19 mouse cellular contexts compared by ENCODE assay signal in genomic region chr5:130363773-130364172, GRCm38 (mm10). TPM values are rescaled to one million over a fixed set of nuclear protein-coding genes. Genes with fewer than 3 reads are reported as not detected.
DNase-seq lines count a peak whose midpoint lies in the region; ATAC-seq and TF ChIP-seq lines count a peak whose summit lies in the region.
"Had no signal": no experiment of that assay in that cellular context is flagged by ENCODE, and none has a peak within 500 bp of the region (broad histone marks: within the 10 kb centered on the region; RNA-seq: fewer than 3 reads in every experiment).

No protein-coding gene starts in this region.

- H3K36me3 ChIP-seq in kidney, embryonic 15.5 days = no peaks in the 10 kb centered on the region
- no peaks in the 10 kb centered on the region for H3K36me3 ChIP-seq in MEL (ENCODE audit: control insufficient read depth in 1 of 2, insufficient read depth in 2 of 2, low read length in 2 of 2)
- no peaks in the 10 kb centered on the region for H3K36me3 ChIP-seq in limb, embryonic 10.5 days
- no peaks in the 10 kb centered on the region for H3K36me3 ChIP-seq in forebrain, embryonic 10.5 days (replicated peaks)
- H3K36me3 ChIP-seq: embryonic facial prominence, embryonic 13.5 days; limb, embryonic 12.5 days; midbrain, embryonic 15.5 days had no signal

- no peaks in the 10 kb centered on the region for H3K79me2 ChIP-seq in MEL (ENCODE audit: control insufficient read depth, insufficient read depth, low read length, poor library complexity)

- TF ChIP-seq CTCF in MEL (IDR thresholded peaks at IDR 0.05 in 2 of 3, conservative IDR thresholded peaks at IDR 0.05 in 1 of 3; ENCODE audit: control insufficient read depth in 1 of 3, insufficient read depth in 1 of 3, low read depth in 2 of 3, low read length in 3 of 3, poor library complexity in 1 of 3, severe bottlenecking in 1 of 3) = no peak

- no peak overlapping the region for H3K27ac ChIP-seq in kidney, embryonic 15.5 days
- no peak overlapping the region for H3K27ac ChIP-seq in MEL (ENCODE audit: control insufficient read depth, low read depth, low read length)
- no peak overlapping the region for H3K27ac ChIP-seq in limb, embryonic 10.5 days
- H3K27ac ChIP-seq in forebrain, embryonic 10.5 days = no peak overlapping the region
- H3K27ac ChIP-seq: embryonic facial prominence, embryonic 13.5 days; limb, embryonic 12.5 days; midbrain, embryonic 15.5 days had no signal

- H3K4me1 ChIP-seq in kidney, embryonic 15.5 days = no peaks in the 10 kb centered on the region
- H3K4me1 ChIP-seq in MEL (ENCODE audit: control insufficient read depth in 1 of 2, insufficient read depth in 2 of 2, low read length in 2 of 2) = no peaks in the 10 kb centered on the region
- H3K4me1 ChIP-seq in limb, embryonic 10.5 days = no peaks in the 10 kb centered on the region
- H3K4me1 ChIP-seq in forebrain, embryonic 10.5 days = peaks cover 13% of the 10 kb centered on the region
- H3K4me1 ChIP-seq: embryonic facial prominence, embryonic 13.5 days; limb, embryonic 12.5 days; midbrain, embryonic 15.5 days had no signal

- TF ChIP-seq RAD21 in MEL (IDR thresholded peaks at IDR 0.05; ENCODE audit: low read depth, low read length) = no peak

- TF ChIP-seq POLR2A in MEL (IDR thresholded peaks at IDR 0.05; ENCODE audit: control insufficient read depth in 1 of 2, insufficient read depth in 1 of 2, low read depth in 1 of 2, low read length in 2 of 2, poor library complexity in 1 of 2) = no peak

- 34% methylated on average over 3 of the region's 3 CpGs for WGBS in kidney, embryonic 15.5 days
- 51% methylated on average over 3 of the region's 3 CpGs for WGBS in limb, embryonic 10.5 days
- 53% methylated on average over 3 of the region's 3 CpGs for WGBS in forebrain, embryonic 10.5 days

- no peaks in the 10 kb centered on the region for H3K27me3 ChIP-seq in kidney, embryonic 15.5 days
- H3K27me3 ChIP-seq in MEL (ENCODE audit: control insufficient read depth in 1 of 2, insufficient read depth in 2 of 2, low read length in 2 of 2) = no peaks in the 10 kb centered on the region
- H3K27me3 ChIP-seq in limb, embryonic 10.5 days (ENCODE audit: low read depth, poor library complexity, severe bottlenecking) = no peaks in the 10 kb centered on the region
- no peaks in the 10 kb centered on the region for H3K27me3 ChIP-seq in forebrain, embryonic 10.5 days (ENCODE audit: poor library complexity, severe bottlenecking)
- H3K27me3 ChIP-seq: embryonic facial prominence, embryonic 13.5 days; limb, embryonic 12.5 days; midbrain, embryonic 15.5 days had no signal

- H3K4me2 ChIP-seq in kidney, embryonic 15.5 days = no peak overlapping the region
- H3K4me2 ChIP-seq: embryonic facial prominence, embryonic 13.5 days; limb, embryonic 12.5 days; midbrain, embryonic 15.5 days had no signal

- no peak overlapping the region for H3K4me3 ChIP-seq in kidney, embryonic 15.5 days (replicated peaks)
- H3K4me3 ChIP-seq in MEL (ENCODE audit: control insufficient read depth in 1 of 2, insufficient read depth in 1 of 2, low read depth in 2 of 2, low read length in 2 of 2) = no peak overlapping the region
- H3K4me3 ChIP-seq in limb, embryonic 10.5 days = no peak overlapping the region
- no peak overlapping the region for H3K4me3 ChIP-seq in forebrain, embryonic 10.5 days
- H3K4me3 ChIP-seq: embryonic facial prominence, embryonic 13.5 days; limb, embryonic 12.5 days; midbrain, embryonic 15.5 days had no signal

- H3K9ac ChIP-seq in kidney, embryonic 15.5 days = no peak overlapping the region
- no peak overlapping the region for H3K9ac ChIP-seq in MEL (ENCODE audit: control insufficient read depth, low read depth, low read length, poor library complexity, severe bottlenecking)
- H3K9ac ChIP-seq: embryonic facial prominence, embryonic 13.5 days; limb, embryonic 12.5 days; midbrain, embryonic 15.5 days had no signal

- no peaks in the 10 kb centered on the region for H3K9me3 ChIP-seq in kidney, embryonic 15.5 days (replicated peaks)
- no peaks in the 10 kb centered on the region for H3K9me3 ChIP-seq in MEL (replicated peaks; ENCODE audit: insufficient read depth, low read length)
- H3K9me3 ChIP-seq in limb, embryonic 10.5 days (replicated peaks) = no peaks in the 10 kb centered on the region
- H3K9me3 ChIP-seq in forebrain, embryonic 10.5 days = no peaks in the 10 kb centered on the region
- H3K9me3 ChIP-seq: embryonic facial prominence, embryonic 13.5 days; limb, embryonic 12.5 days; midbrain, embryonic 15.5 days had no signal

- TF ChIP-seq EP300 in MEL (IDR thresholded peaks at IDR 0.05; ENCODE audit: low read depth in 1 of 2, low read length in 2 of 2) = no peak

- no peak for ATAC-seq in kidney, embryonic 15.5 days (replicated peaks; ENCODE audit: low FRiP score)
- ATAC-seq: forebrain, embryonic 14.5 days; midbrain, embryonic 15.5 days had no signal

- DNase-seq in kidney, postnatal 4 days = peak; percentile 78 to 80
- DNase-seq in MEL (ENCODE audit: low read depth, low spot score) (peak; percentile 18), ZHBTc4 (ENCODE audit: low read depth, low spot score) (peak; percentile 80)
- DNase-seq in limb, embryonic 10.5 days (ENCODE audit: low spot score) = peak; percentile 41
- no peak for DNase-seq in spleen, adult 18-20 months
- no peak for DNase-seq in left cerebral cortex, adult 8-10 months (ENCODE audit: low spot score in 2 of 2)
- DNase-seq in forebrain, embryonic 10.5 days (ENCODE audit: extremely low spot score, low spot score) = no peak
- DNase-seq: cerebellum, adult 18-20 months; kidney, adult 11 months; thymus, adult 18-20 months had no signal

TF ChIP-seq in MEL, 35 proteins besides CTCF, POLR2A, EP300 and RAD21:
- TF ChIP-seq ELF1 (IDR thresholded peaks at IDR 0.05; ENCODE audit: low read depth, low read length) (no peak), USF2 (IDR thresholded peaks at IDR 0.05; ENCODE audit: borderline replicate concordance in 1 of 2, insufficient read depth in 1 of 2, low read depth in 1 of 2, low read length in 2 of 2) (no peak), POLR2AphosphoS5 (IDR thresholded peaks at IDR 0.05; ENCODE audit: borderline replicate concordance, low read depth, low read length) (no peak), SIN3A (IDR thresholded peaks at IDR 0.05; ENCODE audit: low read length) (no peak), SMC3 (IDR thresholded peaks at IDR 0.05; ENCODE audit: low read depth, low read length) (no peak), TCF12 (IDR thresholded peaks at IDR 0.05; ENCODE audit: low read depth, low read length) (no peak), RCOR1 (IDR thresholded peaks at IDR 0.05; ENCODE audit: low read depth, low read length) (no peak), CHD1 (IDR thresholded peaks at IDR 0.05; ENCODE audit: low read depth, low read length) (no peak), ZMIZ1 (IDR thresholded peaks at IDR 0.05; ENCODE audit: low read depth, low read length) (no peak), KAT2A (conservative IDR thresholded peaks at IDR 0.05; ENCODE audit: low read depth, low read length) (no peak), MEF2A (IDR thresholded peaks at IDR 0.05; ENCODE audit: extremely low read depth, insufficient replicate concordance, low read depth, low read length, poor library complexity, severe bottlenecking) (no peak), CHD2 (IDR thresholded peaks at IDR 0.05; ENCODE audit: low read length) (no peak), BHLHE40 (IDR thresholded peaks at IDR 0.05; ENCODE audit: borderline replicate concordance, low read depth, low read length) (no peak), MAFK (IDR thresholded peaks at IDR 0.05; ENCODE audit: borderline replicate concordance, low read depth, low read length) (no peak), TAL1 (IDR thresholded peaks at IDR 0.05; ENCODE audit: low read length) (no peak), ZC3H11A (IDR thresholded peaks at IDR 0.05; ENCODE audit: low read depth, low read length) (no peak), ZNF384 (IDR thresholded peaks at IDR 0.05; ENCODE audit: low read depth, low read length) (no peak), HCFC1 (IDR thresholded peaks at IDR 0.05; ENCODE audit: low read depth, low read length) (no peak), MXI1 (IDR thresholded peaks at IDR 0.05; ENCODE audit: low read depth, low read length) (no peak), ETS1 (IDR thresholded peaks at IDR 0.05; ENCODE audit: low read depth, low read length) (no peak)

RNA-seq across cellular contexts. Expression of gene Caln1, which starts 5.5 kb away (rescaled TPM):
- 0.78 and 1.1 TPM in 2 replicates for polyA plus RNA-seq in kidney, embryonic 15.5 days (2015; fragmentation: Nextera tagmentation; extraction: Ambion mirVana)
- total RNA-seq in MEL (2012; rRNA removed) = not detected in 2 replicates
- polyA plus RNA-seq in MEL (2012; ENCODE audit: insufficient read depth in 1 of 2, insufficient read length in 2 of 2, low read depth in 1 of 2, low replicate concordance in 2 of 2, missing spikeins in 1 of 2) = not detected
- 0.13 TPM in 1 of 2 replicates, not detected in the other for polyA plus RNA-seq in limb, embryonic 10.5 days (2016; fragmentation: Nextera tagmentation; extraction: Ambion mirVana)
- 100 to 1,000 TPM; 131 to 176 (median 150) TPM for total RNA-seq in left cerebral cortex, adult 8-10 months (2022)
- polyA plus RNA-seq in forebrain, embryonic 10.5 days (2016; fragmentation: Nextera tagmentation; extraction: Ambion mirVana) = 0.07 and 0.30 TPM in 2 replicates
- polyA plus RNA-seq: lung, embryonic 16.5 days; spleen, adult 2 months had no signal

RNA-seq across cellular contexts. Expression of gene A330070K13Rik, which starts 20.7 kb away (rescaled TPM):
- polyA plus RNA-seq in kidney, embryonic 15.5 days (2015; fragmentation: Nextera tagmentation; extraction: Ambion mirVana) = not detected in 2 replicates
- not detected in 2 replicates for total RNA-seq in MEL (2012; rRNA removed)
- not detected for polyA plus RNA-seq in MEL (2012; ENCODE audit: insufficient read depth in 1 of 2, insufficient read length in 2 of 2, low read depth in 1 of 2, low replicate concordance in 2 of 2, missing spikeins in 1 of 2)
- polyA plus RNA-seq in limb, embryonic 10.5 days (2016; fragmentation: Nextera tagmentation; extraction: Ambion mirVana) = not detected in 2 replicates
- 1 to 10 TPM in 2 of 4 experiments, under 1 TPM in 2; 0.63 to 1.2 (median 1.0) TPM for total RNA-seq in left cerebral cortex, adult 8-10 months (2022)
- polyA plus RNA-seq in forebrain, embryonic 10.5 days (2016; fragmentation: Nextera tagmentation; extraction: Ambion mirVana) = not detected in 2 replicates
- total RNA-seq: heart, postnatal 10 days had no signal
- polyA plus RNA-seq: embryonic facial prominence, embryonic 13.5 days; forebrain, embryonic 14.5 days; gonadal fat pad, adult 2 months; limb, embryonic 12.5 days; lung, embryonic 16.5 days; midbrain, embryonic 15.5 days; spleen, adult 2 months had no signal

Comparison
In these comparisons a context has a peak if more than half of its experiments do, and no peak if none do; other contexts are left out.
1. DNase-seq: peak in kidney, postnatal 4 days (2 of 2), MEL (single experiment), ZHBTc4 (single experiment) and limb, embryonic 10.5 days (single experiment); none in spleen, adult 18-20 months (0 of 2), left cerebral cortex, adult 8-10 months (0 of 2) and forebrain, embryonic 10.5 days (single experiment).